Mouse (Mus musculus): ENCODE measurements around the gene Dcst1.

Dcst1 gene

GRCm38 (mm10) chr3:89332476-89332875, 32.6 kb downstream of the Dcst1 start:
- in situ Hi-C loops (cut with MboI): no loop called here

DNA sequence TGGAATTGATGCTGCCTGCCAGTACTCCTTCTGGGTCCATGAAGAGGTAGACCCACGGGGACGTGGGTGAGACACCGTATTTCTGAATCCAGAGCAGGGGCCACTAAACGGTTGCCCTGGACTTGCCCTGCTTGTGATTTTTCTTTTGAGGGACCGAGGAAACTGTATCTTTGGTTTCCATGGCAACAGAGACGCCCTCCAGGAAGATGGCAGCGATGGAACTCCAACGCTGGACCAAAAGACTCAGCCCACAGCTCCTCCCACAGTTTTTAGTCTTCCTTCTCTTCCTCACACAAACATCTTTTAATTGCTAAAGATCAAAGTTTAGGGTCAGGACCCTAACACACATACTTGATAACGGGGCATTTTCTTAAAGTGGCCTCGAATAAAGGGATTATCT, 33.0 kb downstream of the Dcst1 start:
- in situ Hi-C loops (cut with MboI): no loop called here

DNA sequence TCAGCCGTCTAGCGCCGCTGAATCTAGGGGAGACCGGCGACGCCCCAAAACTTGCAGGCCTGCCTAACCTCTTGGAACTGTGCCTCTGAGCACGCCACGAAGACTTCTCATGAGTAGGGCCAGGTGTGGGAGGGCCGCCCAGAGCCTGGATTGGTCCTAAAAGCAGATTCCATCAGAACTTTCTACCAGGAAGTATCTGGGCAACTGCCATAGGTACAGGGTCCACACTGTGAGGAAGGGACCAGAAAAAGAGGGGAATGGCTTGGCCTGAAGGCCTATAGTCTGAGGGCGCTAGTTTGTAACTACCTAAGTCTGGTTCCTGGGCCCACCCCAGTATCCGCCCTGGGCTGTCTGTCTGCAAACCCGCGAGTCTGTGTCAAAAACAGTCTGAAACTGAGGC, 33.5 kb downstream of the Dcst1 start:
- in situ Hi-C loops (cut with MboI): no loop called here

- in situ Hi-C loops (cut with MboI): no loop called here
Observed at GRCm38 (mm10) chr3:89330948-89331347, 34.1 kb downstream of the Dcst1 start.

- in situ Hi-C loops (cut with MboI): no loop called here
Observed at GRCm38 (mm10) chr3:89330346-89330745, 34.7 kb downstream of the Dcst1 start.

DNA sequence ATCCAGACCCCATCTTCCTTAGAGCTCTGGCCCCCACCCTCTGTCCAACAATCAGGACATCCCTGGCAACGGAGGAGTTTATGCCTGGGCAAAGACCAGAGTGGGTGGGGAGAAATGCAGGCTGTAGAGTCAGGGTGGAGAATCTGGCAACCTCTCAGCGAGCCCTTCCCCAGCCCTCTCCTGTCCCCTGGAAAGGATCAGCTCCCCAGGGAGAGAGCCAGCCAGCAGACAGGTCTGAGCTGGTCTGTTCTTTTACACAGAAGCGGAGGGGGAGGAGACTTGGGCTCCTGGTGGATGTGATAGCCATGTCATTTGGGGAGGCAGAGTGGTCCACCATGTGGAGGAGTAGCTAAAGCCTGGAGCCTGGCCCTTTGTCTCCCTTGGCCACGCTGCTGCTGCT, 36.4 kb downstream of the Dcst1 start:
- in situ Hi-C loops (cut with MboI): no loop called here

DNA sequence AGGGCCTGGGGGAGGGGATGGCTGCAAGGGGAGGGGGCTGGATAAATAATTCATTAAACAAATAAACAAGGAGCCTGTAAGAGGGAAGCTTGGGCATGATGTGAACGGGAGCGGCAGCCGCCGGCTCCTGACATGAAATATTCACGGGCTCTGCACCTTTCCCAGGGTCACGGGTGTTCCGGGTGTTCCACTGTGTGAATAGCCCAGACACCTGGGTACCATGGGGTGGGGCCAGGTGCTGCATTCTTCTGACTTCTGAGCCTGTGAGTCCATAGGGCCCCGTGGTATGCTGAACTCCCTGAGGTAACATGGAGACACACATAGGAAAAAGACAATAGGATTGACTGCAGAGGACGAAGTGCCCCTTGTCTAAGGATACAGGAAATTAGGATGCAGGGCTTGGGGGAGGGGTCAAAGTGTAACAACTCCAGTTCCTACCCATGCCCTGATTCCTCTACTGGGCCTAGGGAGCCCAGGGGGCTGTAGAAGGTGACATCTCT, 37.6 kb downstream of the Dcst1 start:
- in situ Hi-C loops (cut with MboI): no loop called here

DNA sequence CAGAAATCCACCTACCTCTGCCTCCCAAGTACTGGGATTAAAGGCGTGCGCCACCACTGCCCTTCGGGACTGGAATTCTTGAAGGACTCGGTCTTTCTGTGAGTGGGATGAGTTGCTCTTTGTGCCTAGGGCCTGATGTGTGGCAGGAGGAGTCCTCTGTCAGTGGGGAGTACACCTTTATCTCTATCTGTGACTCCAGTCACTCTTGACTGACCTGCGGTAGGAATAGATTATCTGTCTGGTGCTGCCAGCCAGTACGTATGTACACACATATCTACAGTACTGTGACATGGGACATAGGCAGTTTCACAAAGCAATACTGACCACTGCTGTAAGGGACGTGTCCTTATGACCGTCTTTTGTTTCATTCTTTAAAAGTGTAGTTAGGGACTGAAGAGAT, 39.2 kb downstream of the Dcst1 start:
- in situ Hi-C loops (cut with MboI): no loop called here

DNA sequence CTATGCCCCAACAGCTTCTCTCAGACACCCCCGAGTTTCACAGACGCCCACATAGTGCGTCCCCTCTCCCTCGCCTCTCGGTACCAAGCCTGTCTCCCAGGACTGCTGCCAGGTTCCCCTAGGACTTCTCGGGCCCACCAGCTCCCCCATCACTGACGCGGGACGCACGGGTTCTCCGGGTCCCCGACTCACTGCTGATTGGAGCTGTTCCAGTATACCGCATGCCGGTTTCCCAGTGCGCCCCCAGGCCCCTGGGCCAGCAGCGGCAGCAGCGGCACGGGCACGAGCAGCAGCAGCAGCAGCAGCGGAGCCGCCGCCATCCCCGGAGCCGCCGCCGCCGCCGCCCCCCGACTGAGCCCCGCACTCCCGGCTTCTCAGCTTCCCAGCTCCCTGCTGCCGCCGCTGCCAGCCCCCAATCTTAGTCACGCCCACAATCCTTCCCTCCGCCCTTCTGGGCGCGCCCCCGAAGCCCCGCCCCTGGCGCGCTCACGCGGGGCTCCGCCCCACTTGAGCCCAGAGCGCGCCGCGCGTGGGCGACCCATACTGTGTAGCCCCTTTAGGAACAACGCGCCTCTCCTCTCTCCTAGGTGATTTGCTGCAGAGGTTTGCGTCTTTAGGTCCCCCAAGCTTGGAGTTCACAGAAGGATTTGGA, 42.4 kb downstream of the Dcst1 start, which contains the start of gene Efna3:
TSS of gene Efna3 (minus strand) at position 452 of the 652 bp plus-strand sequence.
- in situ Hi-C loops (cut with MboI): no loop called here

- in situ Hi-C loops (cut with MboI): no loop called here
Observed at GRCm38 (mm10) chr3:89322131-89322500, 42.9 kb downstream of the Dcst1 start.

DNA sequence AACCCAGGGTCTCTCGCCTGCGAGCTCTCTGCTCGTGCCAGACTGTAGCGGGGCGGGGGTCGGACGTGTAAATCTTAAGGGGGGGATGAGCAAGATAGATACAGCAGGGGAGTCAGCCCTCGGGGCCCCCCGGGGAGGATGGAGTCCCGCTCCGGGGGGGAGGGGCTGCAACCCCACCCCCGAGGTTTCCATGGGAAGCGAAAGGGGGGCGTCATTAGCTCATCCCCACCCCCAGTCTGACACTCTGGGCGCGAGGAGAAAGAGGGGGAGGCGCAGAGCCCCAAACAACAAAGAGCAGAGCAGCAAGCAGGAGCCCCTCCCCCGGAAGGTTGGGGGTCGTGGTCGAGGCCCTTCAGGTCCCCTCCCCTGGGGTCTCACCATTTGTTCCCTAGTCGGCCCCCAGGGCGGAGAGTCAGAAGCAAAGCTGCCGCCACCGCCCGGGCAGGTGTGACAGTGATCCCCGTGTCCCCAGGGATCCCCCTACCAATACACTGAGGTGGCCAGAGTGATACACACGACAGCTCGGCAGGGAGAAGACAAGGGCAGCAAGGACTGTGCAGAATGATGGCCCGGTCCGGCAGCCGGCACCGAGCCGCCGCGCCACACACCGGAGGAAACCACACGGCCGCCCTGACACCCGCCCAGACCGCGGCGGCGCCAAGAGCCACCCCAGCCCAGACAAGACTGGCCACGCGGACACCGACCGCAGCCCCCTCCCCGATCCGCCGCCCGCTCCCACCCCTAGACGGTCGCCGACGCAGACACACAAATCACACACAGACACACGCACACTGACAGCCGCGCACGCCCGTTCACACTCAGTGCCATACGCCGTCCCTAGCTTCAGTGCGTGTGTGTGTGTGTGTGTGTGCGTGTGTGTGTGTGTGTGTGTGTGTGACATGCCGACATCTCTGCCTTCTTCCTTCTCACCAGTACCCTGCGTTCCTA, 43.6 kb downstream of the Dcst1 start:
- in situ Hi-C loops (cut with MboI): no loop called here

- in situ Hi-C loops (cut with MboI): no loop called here
Observed at GRCm38 (mm10) chr3:89320581-89321182, 44.4 kb downstream of the Dcst1 start.

- in situ Hi-C loops (cut with MboI): no loop called here
Observed at GRCm38 (mm10) chr3:89319591-89320350, 45.3 kb downstream of the Dcst1 start.

DNA sequence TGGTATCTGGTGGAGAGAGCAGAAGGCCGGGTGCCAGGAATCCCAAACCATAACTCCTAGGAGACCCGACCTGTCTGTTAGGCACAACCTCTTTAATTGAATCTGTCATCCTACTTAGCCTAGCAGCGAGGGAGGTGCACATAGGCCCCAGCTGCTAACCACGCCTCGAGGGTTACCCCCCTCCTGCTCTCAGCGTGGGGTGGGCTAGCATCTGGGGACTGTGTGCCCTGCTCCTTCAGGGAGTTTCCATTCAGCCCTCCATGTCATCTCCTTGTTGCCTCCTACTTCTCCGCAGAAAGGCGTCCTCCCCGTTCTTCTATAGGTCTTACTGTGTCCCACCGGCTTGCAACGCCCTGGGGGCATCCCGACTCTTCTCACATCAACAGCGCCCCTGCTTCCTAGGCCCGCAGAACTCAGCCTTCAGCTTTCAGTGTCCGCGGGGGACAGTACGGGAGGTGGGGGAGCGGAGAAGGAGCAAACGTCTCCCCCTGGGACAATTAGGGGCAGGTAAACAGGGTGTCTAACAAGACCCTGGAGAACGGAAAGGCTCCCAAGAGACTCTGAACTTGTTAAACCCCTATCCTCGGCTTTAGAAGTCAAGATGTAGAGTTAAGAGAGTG, 46.0 kb downstream of the Dcst1 start:
- in situ Hi-C loops (cut with MboI): no loop called here

DNA sequence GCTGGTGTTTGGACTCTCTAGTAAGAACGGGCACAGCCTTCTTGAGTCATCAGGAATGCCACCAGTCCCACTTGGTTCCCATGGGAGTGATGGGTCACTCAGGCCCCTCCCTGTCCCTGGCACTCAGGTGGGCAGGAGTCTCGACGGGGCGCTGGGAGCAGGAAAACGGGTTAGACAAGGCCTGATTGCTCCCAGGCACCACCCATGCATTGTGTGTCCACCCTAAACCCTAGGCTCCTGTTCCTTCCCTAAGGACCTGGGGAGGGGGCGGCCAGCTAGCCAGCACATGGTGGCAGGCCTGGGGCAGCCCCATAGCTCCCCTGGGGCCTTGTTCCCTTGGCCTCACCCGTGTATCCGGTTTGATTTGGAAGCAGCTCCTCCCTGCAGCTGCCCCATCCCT, 46.7 kb downstream of the Dcst1 start:
- in situ Hi-C loops (cut with MboI): no loop called here

DNA sequence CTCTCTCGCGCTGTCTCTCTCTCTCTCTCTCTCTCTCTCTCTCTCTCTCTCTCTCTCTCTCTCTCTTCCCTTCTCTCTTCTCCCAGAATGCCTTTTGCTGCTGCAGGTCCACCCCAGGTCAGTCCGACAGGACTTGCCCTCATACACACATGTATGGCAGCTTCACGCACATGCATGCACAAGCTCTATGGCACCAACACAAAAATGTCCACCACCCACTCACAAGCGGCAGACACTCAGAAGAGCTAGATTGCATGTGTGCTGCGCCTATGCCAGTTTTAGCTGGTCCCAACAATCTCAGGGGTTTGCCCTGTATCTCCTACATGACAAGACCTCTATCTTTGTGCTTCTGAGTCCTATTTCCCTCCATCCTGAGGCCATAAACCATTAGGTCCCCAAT, 47.8 kb downstream of the Dcst1 start:
- in situ Hi-C loops (cut with MboI): no loop called here

DNA sequence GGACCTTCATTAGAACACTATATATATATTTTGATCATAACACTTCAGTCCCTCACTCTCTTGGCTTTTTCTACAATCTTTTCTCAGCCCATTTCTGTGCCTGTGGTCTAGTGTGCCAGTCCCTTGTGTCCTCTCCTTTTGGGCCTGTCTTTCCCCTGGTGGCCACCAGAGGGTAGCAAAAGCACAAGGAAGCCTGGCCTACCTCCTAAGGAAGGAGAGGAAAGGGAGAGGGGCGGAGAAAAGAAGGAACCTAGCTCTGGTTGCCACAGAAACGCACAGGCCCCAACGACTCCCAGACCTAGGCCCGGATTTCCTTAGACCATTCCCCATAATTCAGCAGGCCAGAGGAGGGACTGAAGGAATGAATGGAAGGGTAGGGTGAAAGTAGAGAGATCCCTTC, 48.2 kb downstream of the Dcst1 start:
- in situ Hi-C loops (cut with MboI): no loop called here

DNA sequence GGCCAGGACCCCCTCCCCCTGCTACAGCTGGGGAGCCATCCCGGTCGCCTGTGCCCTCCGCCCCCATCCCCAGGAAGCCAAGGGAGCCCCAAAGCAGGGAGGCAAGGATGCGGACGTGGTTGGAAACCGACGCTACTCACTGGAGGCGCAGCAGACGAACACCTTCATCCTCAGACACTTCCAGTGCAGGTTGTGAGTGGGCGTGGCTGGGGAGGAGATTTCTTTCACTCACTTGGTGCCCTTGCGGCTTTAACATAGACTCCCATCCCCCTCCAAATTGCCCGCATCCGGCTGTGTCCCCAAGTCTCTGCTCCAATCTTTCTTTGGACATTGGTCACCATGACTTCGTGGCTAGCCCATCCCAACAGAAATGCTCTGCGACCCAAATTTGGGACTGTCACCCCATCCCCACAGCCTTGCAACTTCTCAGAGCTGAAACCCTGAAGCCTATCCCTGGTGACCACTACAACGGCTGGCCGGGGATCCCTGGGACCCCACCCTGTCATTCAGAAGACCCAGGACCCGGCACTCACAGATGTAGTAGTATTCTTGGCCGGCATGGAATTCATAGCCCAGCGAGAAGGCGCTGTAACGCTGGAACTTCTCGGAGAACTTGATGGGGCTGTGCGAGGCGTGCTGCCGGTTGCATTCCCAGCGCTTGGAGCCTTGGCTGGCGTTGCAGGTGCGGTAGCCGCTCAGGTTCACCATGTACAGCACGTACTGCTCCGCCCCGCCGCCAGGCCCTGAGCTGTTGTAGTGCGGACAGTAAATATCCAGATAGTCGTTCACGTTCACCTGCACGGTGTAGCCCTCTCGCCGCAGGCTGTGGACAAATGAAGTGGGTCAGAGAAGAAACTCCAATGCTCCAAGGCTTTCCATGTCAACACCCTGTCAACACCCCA, 48.9 kb downstream of the Dcst1 start:
- in situ Hi-C loops (cut with MboI): no loop called here

DNA sequence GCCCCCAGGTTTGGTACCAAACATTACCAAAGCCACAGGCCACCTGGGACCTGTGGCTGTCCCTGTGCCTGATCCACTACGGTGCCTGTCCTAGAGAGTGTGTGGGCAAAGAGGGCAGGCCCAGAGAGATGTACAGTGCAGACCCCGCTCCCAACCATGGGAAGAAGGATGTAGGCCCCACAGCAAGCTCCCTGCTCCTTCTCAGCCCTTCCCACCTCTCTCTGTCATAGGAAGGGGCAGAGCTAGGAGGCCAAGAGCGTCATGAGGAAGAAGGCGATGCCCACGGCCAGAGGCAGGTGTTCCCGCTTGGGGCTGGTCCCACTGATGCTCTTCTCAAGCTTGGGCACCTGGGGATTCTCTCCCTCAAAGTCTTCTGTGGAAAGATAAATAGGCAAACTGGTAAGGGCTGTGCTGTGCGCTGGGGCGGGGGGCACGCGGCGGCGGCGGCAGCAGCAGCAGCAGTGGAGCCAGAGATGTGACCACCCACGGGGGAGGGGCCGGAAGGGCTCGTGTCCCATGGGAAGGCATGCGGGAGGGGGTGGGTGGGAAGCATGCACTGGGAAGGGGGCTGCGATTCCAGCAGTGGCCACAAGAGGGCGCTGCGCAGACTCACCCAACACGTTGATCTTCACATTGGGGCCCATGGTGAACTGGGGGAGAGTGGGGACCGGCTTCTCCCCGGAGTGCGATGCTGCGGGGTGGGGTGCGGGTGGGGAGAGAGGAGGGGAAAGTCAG, 49.7 kb downstream of the Dcst1 start:
- in situ Hi-C loops (cut with MboI): no loop called here

DNA sequence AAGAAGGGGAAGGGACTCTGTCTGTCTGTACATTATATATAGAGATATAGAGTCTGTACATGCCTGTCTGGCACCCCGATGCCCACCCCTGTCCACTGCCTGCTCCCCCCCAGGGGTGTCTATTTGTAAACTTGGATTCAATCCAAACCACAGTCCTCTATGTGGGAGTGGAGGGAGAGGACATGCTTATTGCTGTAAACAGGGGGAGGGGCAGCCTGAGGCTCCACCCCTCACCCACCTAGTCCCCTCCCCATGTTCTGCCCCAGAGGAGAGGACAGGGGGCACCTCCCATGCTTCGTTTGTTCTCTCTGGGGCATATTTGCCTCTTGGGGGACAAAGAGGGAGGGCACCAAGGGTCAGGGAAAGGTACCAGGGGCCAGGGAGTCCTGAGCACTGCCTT, 50.3 kb downstream of the Dcst1 start:
- in situ Hi-C loops (cut with MboI): no loop called here

All from mature B cell (primary cell).